Mouse (Mus musculus) neural tube, embryonic 13.5 days (tissue): ENCODE data around the gene Gm20388. TPM values are rescaled to one million over a fixed set of nuclear protein-coding genes. Genes with fewer than 3 reads are reported as not detected.

Source experiments
- ATAC-seq: fragments of 200-750 bp; cut with Nextera tagmentation; 2 replicates; pipeline ENCODE4 v1.8.0; 2017; ENCODE audit warnings: low read depth, mild to moderate bottlenecking, moderate TSS enrichment, moderate library complexity
- H3K27ac ChIP-seq: fragments of 300-500 bp; sonication (generic); replicated peaks from 2 replicates; pipeline ENCODE4 v1.5.1; 2015; ENCODE audit warnings: moderate library complexity, mild to moderate bottlenecking, inconsistent platforms
- H3K27me3 ChIP-seq: fragments of 300-500 bp; sonication (generic); 2 replicates; pipeline ENCODE4 v1.6.1; 2015; ENCODE audit warnings: mild to moderate bottlenecking, inconsistent platforms
- H3K36me3 ChIP-seq: fragments of 300-500 bp; sonication (generic); 2 replicates; pipeline ENCODE4 v1.6.1; 2015; ENCODE audit warnings: mild to moderate bottlenecking, inconsistent platforms
- H3K4me1 ChIP-seq: fragments of 300-500 bp; sonication (generic); replicated peaks from 2 replicates; pipeline ENCODE4 v1.6.1; 2015; ENCODE audit warnings: inconsistent platforms
- H3K4me2 ChIP-seq: fragments of 300-500 bp; sonication (generic); 2 replicates; pipeline ENCODE4 v1.6.1; 2015; ENCODE audit warnings: inconsistent platforms, mild to moderate bottlenecking, moderate library complexity
- H3K4me3 ChIP-seq: fragments of 300-500 bp; sonication (generic); 2 replicates; pipeline ENCODE4 v1.5.1; 2015; ENCODE audit warnings: mild to moderate bottlenecking, inconsistent platforms
- H3K9ac ChIP-seq: fragments of 300-500 bp; sonication (generic); 2 replicates; pipeline ENCODE4 v1.6.1; 2015; ENCODE audit warnings: moderate library complexity, mild to moderate bottlenecking, inconsistent platforms
- H3K9me3 ChIP-seq: fragments of 300-500 bp; sonication (generic); 2 replicates; pipeline ENCODE4 v1.6.1; 2016; ENCODE audit warnings: inconsistent platforms
- WGBS: fragments of 180-500 bp; shearing (Covaris S2); methylation state at CpG from one replicate; pipeline ENCODE4 v1.1.7; 2015; 5-methylcytosine and 5-hydroxymethylcytosine counted together
- polyA plus RNA-seq: library from polyadenylated mRNA; unstranded; fragments of >200 nt; fragmentation: Nextera tagmentation; extraction: Ambion mirVana; gene quantifications from 2 replicates; pipeline ENCODE4 v1.2.1, GENCODE M21; 2015

Gm20388 gene
- polyA plus RNA-seq, 1 experiment from 2014 or later: 0.27 TPM

DNA sequence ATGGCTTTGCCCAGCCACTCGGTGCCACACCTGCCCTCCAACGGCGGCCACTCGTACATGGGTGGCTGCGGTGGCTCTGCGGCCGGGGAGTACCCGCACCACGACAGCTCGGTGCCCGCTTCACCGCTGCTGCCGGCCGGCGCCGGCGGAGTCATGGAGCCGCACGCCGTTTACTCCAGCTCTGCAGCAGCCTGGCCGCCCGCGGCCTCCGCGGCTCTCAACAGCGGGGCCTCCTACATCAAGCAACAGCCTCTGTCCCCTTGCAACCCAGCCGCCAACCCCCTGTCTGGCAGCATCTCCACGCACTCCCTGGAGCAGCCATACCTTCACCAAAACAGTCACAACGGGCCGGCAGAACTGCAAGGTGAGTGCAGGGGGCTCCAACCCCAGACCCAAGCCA lies 1174.4 kb downstream of the Gm20388 start:
- Histone ChIP-seq H3K9ac (peak overlapping the region; percentile 48; the same call in 1 of the 2 replicates), H3K27me3 (peaks cover 100% of the 10 kb centered on the region), H3K4me2 (peak overlapping the region; percentile 58), H3K4me1 (peaks cover 25% of the 10 kb centered on the region), H3K9me3 (no peaks in the 10 kb centered on the region), H3K36me3 (no peaks in the 10 kb centered on the region), H3K27ac (no peak overlapping the region), H3K4me3 (peak overlapping the region; percentile 36)
- ATAC-seq: no peak
- WGBS: 1% methylated on average over 29 of the region's 30 CpGs

DNA sequence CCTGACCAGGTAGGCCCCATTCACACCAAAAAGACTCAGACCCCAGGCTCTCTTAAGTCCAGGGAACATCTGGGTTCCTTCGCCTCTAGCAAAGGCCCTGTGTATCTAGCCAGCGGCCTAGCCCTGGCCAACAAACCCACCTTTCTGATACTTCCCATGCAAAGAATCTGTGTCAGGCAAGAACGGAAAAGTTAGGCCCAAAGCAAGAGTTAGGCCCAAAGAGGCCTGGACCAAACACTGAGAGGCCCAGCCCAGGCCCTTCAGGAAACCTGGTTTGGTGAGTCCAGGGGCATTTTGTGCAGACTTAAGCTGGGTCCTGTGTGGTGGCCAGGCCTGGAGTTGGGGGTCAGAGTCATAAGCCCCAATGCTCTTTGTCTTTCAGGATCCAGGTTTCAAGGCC lies 1174.9 kb downstream of the Gm20388 start:
- Histone ChIP-seq H3K36me3 (no peaks in the 10 kb centered on the region), H3K9me3 (no peaks in the 10 kb centered on the region), H3K4me3 (peak overlapping the region; percentile 36), H3K4me2 (peak overlapping the region; percentile 58), H3K27me3 (peaks cover 100% of the 10 kb centered on the region), H3K4me1 (peaks cover 25% of the 10 kb centered on the region), H3K27ac (no peak overlapping the region), H3K9ac (0 out of 2 replicates have a peak overlapping the region, but pooled peaks have one; percentile 9)
- 28% methylated on average over 3 of the region's 3 CpGs for WGBS
- ATAC-seq: no peak

DNA sequence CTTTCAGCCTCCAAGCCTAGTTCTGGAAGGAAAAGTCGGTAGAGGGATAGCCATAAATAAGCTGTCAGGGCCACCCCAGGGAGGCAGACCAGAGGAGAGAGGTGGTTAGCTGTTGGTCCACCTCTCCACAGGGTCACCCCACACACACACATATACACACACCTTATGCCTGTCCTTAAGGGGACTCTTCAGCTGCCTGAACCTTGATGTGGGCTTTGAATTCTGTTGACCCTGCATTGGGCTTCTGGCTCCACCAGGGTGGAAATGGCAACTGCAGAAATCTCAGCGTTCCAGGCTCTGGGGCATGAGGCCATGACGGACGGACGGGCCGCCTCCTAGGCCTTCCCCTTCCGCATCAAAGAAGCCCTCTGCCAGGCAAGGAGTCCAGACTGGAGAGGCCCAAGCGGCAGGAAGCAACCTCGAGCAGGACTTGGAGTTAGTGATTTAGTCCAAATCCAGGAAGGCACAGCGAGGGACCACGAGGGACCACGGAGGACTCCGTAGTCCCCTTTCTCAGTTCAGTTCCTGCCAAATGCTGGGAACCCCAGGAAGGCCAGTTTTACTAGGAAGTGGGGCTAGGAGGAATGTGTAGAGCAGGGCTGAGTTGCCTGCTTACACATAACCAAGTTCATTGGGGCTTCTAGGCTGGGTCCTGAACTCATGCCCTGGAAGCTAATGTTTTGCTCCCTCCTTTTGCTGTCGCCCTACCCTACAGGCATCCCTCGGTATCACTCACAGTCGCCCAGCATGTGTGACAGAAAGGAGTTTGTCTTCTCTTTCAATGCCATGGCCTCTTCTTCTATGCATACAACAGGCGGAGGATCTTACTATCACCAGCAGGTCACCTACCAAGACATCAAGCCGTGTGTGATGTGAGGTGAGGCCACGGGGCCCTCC lies 1175.6 kb downstream of the Gm20388 start:
- no peak for ATAC-seq
- peaks cover 25% of the 10 kb centered on the region for H3K4me1 ChIP-seq
- H3K9me3 ChIP-seq: no peaks in the 10 kb centered on the region
- peak overlapping the region; percentile 58; the same call in 1 of the 2 replicates for H3K4me2 ChIP-seq
- 5% methylated on average over 19 of the region's 19 CpGs for WGBS
- H3K4me3 ChIP-seq: peak overlapping the region; percentile 36; the same call in 1 of the 2 replicates
- no peak overlapping the region for H3K27ac ChIP-seq
- H3K9ac ChIP-seq: no peak overlapping the region
- H3K36me3 ChIP-seq: no peaks in the 10 kb centered on the region
- H3K27me3 ChIP-seq: peaks cover 100% of the 10 kb centered on the region

DNA sequence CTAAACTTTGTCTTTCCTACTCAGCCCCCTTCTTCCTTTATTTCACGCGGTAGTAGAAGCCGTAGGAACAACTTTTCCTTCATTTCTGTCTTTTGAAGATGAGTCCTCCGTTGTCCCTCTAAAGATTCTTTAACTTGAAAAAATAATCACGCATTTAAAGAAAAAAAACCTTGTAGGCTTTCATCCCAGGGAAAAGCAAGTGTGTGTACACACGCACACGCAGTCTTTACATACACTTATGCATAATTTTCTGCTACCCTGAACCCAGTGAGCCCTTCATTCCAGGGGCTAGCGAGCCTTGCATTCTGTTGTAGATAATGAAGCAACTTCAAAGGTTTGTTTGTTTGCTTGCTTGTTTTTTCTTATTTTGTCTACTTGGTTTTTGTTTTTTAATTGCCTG lies 1177.6 kb downstream of the Gm20388 start:
- Histone ChIP-seq H3K4me1 (peaks cover 18% of the 10 kb centered on the region), H3K27ac (no peak overlapping the region), H3K27me3 (peaks cover 100% of the 10 kb centered on the region), H3K4me2 (no peak overlapping the region), H3K36me3 (no peaks in the 10 kb centered on the region), H3K9me3 (no peaks in the 10 kb centered on the region), H3K9ac (no peak overlapping the region), H3K4me3 (no peak overlapping the region)
- 4% methylated on average over 8 of the region's 8 CpGs for WGBS
- ATAC-seq: no peak

DNA sequence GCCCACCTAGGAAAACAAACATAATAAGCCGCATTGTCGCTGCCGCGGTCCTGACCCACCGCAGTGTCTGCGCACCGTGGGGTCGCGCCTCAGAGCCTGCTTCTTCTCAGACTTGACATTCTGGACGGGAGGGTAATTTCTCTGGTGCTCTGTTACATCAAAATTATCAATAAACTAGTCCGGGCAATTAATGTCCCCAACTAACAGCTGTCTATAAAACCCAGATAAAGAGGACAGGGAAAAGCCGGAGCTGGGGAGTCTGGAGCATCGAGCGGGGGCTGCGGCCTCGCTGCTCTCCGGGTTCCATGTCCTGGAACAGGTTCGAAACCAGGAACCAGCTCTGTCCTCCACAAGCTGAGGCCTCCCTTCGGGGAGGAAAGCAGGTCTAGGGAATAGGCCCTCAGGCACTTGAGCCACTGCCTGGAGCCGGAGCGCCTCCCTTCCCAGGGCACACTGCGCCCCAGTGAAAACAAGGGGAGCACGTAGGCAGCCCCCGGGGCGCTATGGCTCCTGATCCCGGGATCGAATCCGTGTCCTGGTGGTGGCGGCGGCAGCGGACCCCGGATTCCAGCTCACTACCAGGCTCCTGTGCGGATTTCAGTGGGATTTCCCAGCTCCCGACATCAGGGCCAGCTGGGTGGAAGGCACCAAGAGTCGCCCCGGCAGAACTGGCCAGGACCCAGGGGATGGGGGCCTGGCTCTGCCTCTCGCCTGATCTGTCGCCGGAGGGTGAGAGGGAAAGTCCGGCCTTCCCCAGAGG lies 1178.4 kb downstream of the Gm20388 start:
- 2% methylated on average over 40 of the region's 40 CpGs for WGBS
- Histone ChIP-seq H3K9me3 (no peaks in the 10 kb centered on the region), H3K36me3 (no peaks in the 10 kb centered on the region), H3K9ac (no peak overlapping the region), H3K27ac (no peak overlapping the region), H3K4me3 (0 out of 2 replicates have a peak overlapping the region, but pooled peaks have one; percentile 0), H3K27me3 (peaks cover 100% of the 10 kb centered on the region), H3K4me1 (peaks cover 11% of the 10 kb centered on the region), H3K4me2 (no peak overlapping the region)
- ATAC-seq: no peak

DNA sequence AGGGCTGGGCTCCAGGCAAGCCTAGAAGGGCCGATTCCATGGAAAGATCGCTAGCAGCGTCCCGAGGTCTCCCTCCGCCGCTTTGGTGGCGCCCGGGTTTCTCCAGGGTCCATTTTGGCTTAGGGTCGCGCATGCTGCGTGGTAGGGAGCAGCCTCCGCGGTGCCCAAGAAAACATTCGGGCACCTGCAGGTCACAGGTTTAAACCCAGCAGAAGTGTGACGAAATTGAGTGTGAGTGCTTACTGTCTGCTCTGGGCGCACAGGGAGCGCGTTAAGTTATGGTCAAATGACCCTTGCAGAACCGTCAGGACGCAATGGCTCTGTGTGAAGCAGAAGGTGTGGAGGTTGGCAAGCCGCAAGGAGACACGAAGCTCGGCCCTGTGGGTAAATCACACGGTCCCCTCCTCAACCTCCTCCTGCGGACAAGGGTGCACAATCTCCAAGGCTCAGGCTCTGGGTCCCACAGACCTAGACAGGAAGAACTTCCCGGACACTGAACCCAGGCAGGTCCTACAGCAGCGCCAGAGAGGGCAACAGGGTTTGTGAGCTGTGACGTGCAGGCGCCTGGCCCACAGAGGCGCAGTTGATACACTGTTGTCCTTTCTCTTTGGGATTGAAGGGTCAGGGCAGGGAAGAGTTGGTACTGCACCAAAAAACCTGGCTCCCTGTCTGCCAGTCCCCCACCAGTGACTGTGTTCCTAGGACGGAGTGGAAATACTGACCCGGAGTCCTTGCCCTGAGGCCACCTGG lies 1179.2 kb downstream of the Gm20388 start:
- H3K4me3 ChIP-seq: 0 out of 2 replicates have a peak overlapping the region, but pooled peaks have one; percentile 0
- no peak overlapping the region for H3K27ac ChIP-seq
- no peak overlapping the region for H3K9ac ChIP-seq
- H3K4me2 ChIP-seq: no peak overlapping the region
- peaks cover 98% of the 10 kb centered on the region for H3K27me3 ChIP-seq
- 4% methylated on average over 32 of the region's 32 CpGs for WGBS
- no peaks in the 10 kb centered on the region for H3K36me3 ChIP-seq
- no peak for ATAC-seq
- no peaks in the 10 kb centered on the region for H3K9me3 ChIP-seq
- H3K4me1 ChIP-seq: peaks cover 3% of the 10 kb centered on the region

DNA sequence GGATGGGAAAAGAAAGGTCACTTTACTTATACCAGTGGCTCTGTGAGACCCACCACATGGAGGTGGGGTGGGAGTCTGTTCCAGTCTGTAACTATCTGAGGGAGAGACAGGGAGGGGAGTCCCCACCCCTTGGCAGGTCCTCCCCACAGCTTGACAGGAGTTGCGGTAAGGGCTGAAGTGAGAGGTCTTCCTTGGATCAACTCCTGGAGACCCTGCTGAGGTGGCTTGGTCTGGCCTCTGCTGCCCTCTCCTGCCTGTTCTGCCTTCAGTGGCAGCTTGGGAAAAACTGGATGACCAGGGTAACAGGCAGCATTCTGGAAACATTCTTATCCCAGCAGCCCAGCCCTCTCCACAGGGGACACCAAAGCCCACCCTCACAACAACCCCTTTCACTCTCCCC lies 1180.1 kb downstream of the Gm20388 start:
- H3K9me3 ChIP-seq: no peaks in the 10 kb centered on the region
- no peak overlapping the region for H3K27ac ChIP-seq
- H3K36me3 ChIP-seq: no peaks in the 10 kb centered on the region
- no peaks in the 10 kb centered on the region for H3K4me1 ChIP-seq
- H3K4me3 ChIP-seq: no peak overlapping the region
- H3K9ac ChIP-seq: no peak overlapping the region
- H3K27me3 ChIP-seq: peaks cover 89% of the 10 kb centered on the region
- WGBS: 0% methylated on average over 1 of the region's 1 CpGs
- no peak for ATAC-seq
- H3K4me2 ChIP-seq: no peak overlapping the region

DNA sequence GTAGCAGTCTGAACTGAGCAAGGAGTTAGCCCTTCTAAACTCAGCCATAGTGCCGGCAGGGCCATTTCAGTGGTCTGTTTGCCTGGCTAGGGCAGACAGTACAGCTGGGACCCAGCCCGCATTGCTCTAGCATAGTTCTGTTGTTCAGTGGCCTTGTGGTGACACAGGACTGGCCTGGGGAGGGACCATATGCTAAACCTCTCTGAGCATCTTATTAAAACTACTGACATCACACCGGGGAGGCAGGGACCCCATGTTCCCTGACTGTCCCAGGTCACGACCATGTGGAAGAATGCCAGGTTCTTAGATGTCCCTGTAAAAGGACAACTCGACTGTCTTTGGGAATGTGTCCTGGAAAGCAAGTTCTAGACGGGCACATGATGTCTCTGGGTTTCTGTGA lies 1181.5 kb downstream of the Gm20388 start:
- WGBS: 34% methylated on average over 6 of the region's 6 CpGs
- Histone ChIP-seq H3K9ac (no peak overlapping the region), H3K4me1 (no peaks in the 10 kb centered on the region), H3K4me3 (no peak overlapping the region), H3K9me3 (no peaks in the 10 kb centered on the region), H3K4me2 (no peak overlapping the region), H3K27me3 (peaks cover 75% of the 10 kb centered on the region), H3K36me3 (peaks cover 11% of the 10 kb centered on the region), H3K27ac (no peak overlapping the region)
- ATAC-seq: no peak

DNA sequence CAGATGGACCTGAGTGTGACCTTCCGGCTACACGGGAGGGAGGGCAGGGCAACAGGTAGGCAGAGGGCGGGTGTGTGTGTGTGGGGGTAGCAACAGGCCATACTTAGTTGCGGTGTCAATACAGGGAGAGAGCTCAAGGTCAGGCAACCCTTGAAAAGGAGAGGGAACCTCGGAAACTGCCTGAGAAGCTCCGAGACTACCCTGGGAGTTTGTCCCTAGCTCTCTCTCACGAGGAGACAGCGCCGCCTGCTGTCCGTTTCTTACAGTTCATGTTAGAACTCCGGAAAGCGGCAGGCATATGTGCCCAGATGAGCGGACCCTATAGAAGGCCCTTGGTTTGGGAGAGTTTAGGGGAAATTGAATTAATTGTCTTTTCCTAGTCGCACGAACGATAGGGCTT lies 1182.0 kb downstream of the Gm20388 start:
- Histone ChIP-seq H3K9ac (no peak overlapping the region), H3K27me3 (peaks cover 70% of the 10 kb centered on the region)
- peak; percentile 48 for ATAC-seq

DNA sequence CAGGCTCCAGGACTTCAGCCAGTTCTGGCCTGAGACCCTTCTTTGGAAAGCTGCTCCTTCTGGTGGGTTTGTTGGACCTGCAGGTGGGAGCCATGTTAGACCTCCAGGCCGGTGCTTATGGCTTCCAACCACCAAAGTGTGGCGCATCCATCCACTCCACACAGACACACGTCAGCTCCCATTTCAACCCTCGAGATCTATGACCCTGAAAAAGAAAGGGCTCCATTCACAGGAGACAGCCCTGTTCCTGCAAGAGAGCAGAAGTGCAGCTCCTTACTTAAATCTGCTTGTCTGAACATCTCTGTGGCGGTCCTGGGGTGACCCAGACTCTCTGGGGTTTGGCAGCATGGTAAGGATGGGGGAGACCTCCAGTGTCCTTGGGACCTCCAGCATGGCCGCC lies 1182.9 kb downstream of the Gm20388 start:
- Histone ChIP-seq H3K9ac (no peak overlapping the region), H3K4me2 (no peak overlapping the region), H3K9me3 (no peaks in the 10 kb centered on the region), H3K4me3 (no peak overlapping the region), H3K27ac (no peak overlapping the region), H3K27me3 (peaks cover 61% of the 10 kb centered on the region), H3K36me3 (peaks cover 24% of the 10 kb centered on the region), H3K4me1 (no peaks in the 10 kb centered on the region)
- WGBS: 58% methylated on average over 6 of the region's 6 CpGs
- no peak for ATAC-seq

More for the DNA sequence above, 1182.0 kb downstream of the Gm20388 start:
- Histone ChIP-seq H3K4me1 (no peaks in the 10 kb centered on the region), H3K9me3 (no peaks in the 10 kb centered on the region), H3K36me3 (peaks cover 15% of the 10 kb centered on the region), H3K4me3 (no peak overlapping the region), H3K4me2 (no peak overlapping the region), H3K27ac (no peak overlapping the region)
- 3% methylated on average over 16 of the region's 16 CpGs for WGBS

DNA sequence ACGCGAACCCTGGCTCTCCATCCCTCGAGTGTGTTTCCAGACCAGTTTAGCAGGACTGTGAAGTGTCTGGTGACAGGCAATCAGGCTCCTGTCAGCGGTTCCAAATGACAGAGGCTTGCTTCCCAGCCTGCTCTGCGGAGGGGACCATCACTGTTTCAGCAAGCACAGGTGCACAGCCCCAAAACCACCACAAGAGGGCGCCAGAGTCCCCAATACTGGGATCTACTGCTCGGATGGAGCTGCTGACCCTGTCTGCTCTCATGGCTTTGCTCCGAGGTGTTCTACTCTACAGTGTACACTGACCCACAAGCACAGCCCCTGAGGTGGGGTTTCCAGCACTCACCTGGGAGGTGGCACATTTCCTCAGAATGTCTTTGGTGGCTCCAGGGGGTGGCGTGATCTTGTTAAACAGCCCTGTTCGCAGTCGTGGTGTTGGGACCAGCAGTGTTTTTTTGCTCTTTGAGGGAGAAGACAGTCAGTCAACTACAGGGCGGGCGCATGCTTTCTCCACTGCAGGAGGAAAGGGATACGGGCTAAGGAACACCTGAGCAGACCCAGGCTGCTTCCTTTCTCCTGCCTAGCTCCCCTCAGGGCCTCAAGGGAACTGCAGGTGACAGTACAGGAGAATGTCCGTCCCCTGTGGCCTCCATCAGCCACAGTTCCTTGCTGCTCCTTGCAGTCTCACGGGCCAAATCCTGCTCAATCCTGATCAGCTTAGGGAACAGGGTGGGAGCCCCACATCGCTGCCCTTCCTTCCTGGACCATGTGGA lies 1193.6 kb downstream of the Gm20388 start:
- Histone ChIP-seq H3K4me1 (peaks cover 20% of the 10 kb centered on the region), H3K36me3 (peaks cover 64% of the 10 kb centered on the region), H3K4me3 (no peak overlapping the region), H3K27ac (no peak overlapping the region), H3K27me3 (no peaks in the 10 kb centered on the region), H3K4me2 (no peak overlapping the region), H3K9me3 (no peaks in the 10 kb centered on the region), H3K9ac (no peak overlapping the region)
- no peak for ATAC-seq
- 52% methylated on average over 17 of the region's 17 CpGs for WGBS
